Mouse (Mus musculus): ENCODE results near the gene Rin1. TPM values are rescaled to one million over a fixed set of nuclear protein-coding genes. Genes with fewer than 3 reads are reported as not detected.

Gene Rin1
- polyA plus RNA-seq, 3 experiments from 2014 or later, result 0.19 TPM; not detected in 2

DNA sequence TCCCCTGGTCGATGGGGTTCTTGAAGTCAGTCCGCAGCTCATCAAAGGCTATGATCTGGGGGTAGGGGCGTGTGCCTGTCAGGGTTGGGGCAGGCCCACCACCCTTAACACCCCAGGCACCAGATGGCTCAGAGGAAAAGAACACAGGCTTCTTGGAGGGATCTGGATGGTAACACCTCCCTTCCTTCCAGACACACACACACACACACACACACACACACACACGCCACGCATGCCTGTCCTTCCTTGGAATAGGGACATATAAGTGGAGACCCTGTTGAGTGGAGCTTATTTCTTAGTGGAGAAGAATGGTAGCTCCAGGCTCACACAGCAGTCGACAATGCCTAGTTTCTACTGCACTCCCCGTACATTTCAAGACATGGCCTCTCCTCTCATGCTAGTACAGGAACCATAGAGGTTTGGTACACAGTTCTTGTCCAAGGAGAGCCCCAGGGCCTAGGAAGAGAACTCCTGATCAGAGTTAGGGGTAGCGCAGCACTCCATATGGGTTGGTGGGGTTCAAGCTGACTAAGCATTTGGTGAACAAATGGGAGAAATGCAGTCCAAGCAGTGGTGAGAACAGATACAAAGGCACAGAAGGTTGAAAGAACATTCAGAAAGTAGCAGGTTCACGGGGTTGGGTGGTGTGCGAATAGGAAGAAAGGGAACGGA, 44.6 kb downstream of the Rin1 start:
- no peak for ATAC-seq

DNA sequence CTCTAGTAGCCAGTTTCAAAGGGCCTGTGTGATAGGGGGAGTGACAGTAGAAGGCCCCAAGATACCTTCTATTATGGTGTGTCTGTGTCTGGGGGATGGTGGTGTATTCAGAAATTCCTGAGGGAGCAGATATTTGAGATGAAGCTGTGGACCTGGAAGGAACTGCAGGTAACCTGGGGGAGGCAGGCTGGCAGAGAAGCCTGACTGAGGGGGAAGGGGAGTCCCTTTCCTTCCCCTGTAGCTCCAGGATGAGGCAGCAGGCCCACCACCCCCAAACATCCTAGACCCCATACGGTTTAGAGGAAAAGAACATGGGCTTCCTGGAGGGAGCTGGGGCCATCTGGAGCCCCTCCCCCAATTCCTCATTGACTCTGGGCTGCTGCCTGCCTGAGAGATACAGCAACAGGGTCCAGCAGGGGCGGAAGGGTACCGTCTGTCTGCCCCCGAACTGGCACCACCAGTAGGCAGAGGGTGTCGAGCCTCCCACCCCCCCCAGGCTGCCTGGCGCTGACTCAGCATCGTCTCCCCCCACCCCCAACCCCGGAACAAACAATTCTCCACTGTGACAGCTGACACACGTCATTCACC, 45.7 kb downstream of the Rin1 start:
- ATAC-seq, result no peak

DNA sequence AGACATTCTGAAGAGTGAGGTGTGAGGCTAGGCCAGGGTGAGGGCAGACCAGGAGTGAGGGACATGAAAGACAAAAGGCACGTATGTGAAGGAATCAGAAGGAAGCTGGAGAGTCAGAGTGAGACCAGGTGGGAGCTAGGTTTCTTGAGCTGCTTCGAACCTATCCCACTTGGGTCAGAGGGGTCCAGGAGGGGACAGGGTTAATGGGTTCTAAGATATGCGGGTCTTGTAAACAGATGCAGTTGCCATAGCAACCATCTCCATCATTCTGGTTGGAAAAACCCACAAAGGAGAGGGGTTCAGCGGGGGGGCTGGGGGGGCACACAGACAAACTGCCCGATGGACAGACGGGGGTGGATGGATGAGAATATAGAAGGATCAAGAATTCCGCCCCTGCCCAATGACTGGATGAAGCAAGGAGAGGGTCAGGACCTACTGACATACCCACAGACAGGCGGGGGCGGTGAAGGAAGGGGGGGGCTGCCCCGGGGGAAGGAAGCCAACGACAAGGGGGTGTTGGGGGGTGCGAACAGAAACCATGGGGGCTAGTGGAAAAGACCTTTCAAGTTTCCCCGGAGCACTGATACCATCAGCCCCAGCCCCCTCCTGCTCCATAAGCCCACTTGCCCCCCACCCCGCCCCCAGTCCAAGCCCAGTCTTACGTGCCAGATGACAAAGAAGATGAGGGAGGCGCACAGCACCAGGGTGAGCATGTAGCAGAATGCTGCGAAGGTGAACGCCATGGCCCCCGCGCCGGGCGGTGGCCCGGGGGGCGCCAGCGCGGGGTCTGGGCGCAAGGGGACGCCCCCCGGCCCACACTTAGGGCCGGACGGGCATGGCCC, 47.5 kb downstream of the Rin1 start:
- no peak for ATAC-seq

DNA sequence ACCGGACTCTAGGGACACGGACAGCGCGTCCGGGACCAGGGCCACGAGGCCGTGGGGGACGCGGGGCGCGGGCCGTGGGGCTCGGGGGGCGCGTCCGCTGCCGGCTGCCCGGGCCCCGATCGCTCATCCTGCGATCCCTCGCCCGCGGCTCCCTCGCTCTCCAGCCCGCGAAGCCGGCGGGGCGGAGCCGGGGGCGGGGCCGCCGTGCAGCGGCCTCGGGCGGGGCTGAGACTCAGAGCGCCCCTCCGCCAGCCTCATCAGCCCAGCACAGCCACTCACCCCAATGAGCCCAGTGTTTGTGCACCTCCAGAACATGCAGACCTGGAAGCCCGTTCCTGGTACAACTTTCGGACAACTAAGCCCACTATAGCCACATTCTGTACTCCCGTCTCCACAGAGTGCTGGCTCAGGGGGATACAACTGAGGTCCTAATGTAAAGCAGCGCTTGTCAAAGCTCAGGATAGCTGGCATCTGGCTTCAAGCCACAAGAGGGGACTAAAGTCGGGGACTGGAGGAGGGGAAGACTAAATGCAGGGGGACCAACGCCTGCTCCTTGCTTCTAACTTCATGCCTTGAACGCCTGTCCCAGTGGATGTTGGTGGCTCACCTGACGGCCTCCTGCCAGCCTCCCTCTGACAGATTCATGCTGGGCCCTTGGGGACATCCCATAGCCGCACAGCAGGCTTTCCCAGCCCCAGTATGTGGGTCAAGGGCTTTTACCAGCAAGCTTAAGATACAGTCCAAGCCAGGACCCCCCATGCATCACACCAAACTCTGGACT, 48.3 kb downstream of the Rin1 start, which contains the start of gene Cnih2:
TSS of gene Cnih2 (minus strand) at position 159 of the 781 bp plus-strand sequence.
- ATAC-seq, result no peak

DNA sequence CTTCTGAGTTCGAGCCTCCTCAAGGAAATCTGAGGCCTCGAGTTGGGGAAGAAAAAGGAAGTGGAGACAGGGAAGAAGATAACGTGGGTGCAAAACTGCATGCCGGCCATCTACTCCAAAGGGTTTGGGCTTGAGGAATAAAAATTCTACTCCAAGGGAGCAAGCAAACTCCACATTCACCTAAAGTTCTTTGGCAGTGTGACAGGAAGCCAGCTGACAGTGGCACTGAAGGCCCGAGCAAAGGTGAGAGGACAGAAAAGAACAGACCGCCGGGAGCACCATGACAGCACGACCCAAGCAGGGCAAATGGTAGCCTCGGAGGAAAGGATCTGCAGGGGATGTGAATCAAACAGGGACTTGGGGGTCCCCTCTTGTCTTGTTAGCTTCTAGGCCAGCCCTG, 55.8 kb downstream of the Rin1 start:
- no peak for ATAC-seq

Other genes starting within 250 kb of the Rin1 start
- gene Gm21992, start 238.9 kb upstream of the Rin1 start, polyA plus RNA-seq (2017; shearing (Covaris generic)), result 10 to 100 TPM; 32.0 to 43.4 (median 35.6) TPM
- 10 to 100 TPM; 18.8 to 43.7 (median 19.1) TPM for gene Rbm14, start 238.8 kb upstream of the Rin1 start, polyA plus RNA-seq (2017; shearing (Covaris generic))
- gene Ccs, start 211.1 kb upstream of the Rin1 start, polyA plus RNA-seq (2017; shearing (Covaris generic)), result 10 to 100 TPM; 47.2 to 94.6 (median 80.5) TPM
- gene Ccdc87, start 211.1 kb upstream of the Rin1 start, polyA plus RNA-seq (2017; shearing (Covaris generic)), result not detected
- gene Ctsf, start 195.4 kb upstream of the Rin1 start, polyA plus RNA-seq (2017; shearing (Covaris generic)), result 1 to 10 TPM in 2 of 3 experiments, not detected in 1; 2.2 to 5.0 TPM
- under 1 TPM in 1 of 3 experiments, not detected in 2; 0.36 TPM for gene Actn3, start 172.6 kb upstream of the Rin1 start, polyA plus RNA-seq (2017; shearing (Covaris generic))
- gene Zdhhc24, start 171.8 kb upstream of the Rin1 start, polyA plus RNA-seq (2017; shearing (Covaris generic)), result 1 to 10 TPM; 5.1 to 6.7 (median 6.7) TPM
- 1 to 10 TPM in 1 of 3 experiments, under 1 TPM in 1, not detected in 1; 0.41 to 1.0 TPM for gene Bbs1, start 143.9 kb upstream of the Rin1 start, polyA plus RNA-seq (2017; shearing (Covaris generic))
- gene Dpp3, start 122.2 kb upstream of the Rin1 start, polyA plus RNA-seq (2017; shearing (Covaris generic)), result 10 to 100 TPM; 45.9 to 56.8 (median 47.7) TPM
- under 1 TPM in 1 of 3 experiments, not detected in 2; 0.39 TPM for gene Peli3, start 107.4 kb upstream of the Rin1 start, polyA plus RNA-seq (2017; shearing (Covaris generic))
- gene Mrpl11, start 88.3 kb upstream of the Rin1 start, polyA plus RNA-seq (2017; shearing (Covaris generic)), result 10 to 100 TPM; 76.1 to 89.6 (median 87.7) TPM
- 1 to 10 TPM in 2 of 3 experiments, under 1 TPM in 1; 0.60 to 1.9 (median 1.4) TPM for gene Npas4, start 60.2 kb upstream of the Rin1 start, polyA plus RNA-seq (2017; shearing (Covaris generic))
- 1 to 10 TPM in 2 of 3 experiments, under 1 TPM in 1; 0.20 to 2.4 (median 1.7) TPM for gene Slc29a2, start 26.6 kb upstream of the Rin1 start, polyA plus RNA-seq (2017; shearing (Covaris generic))
- 10 to 100 TPM; 10.3 to 12.5 (median 10.4) TPM for gene B4gat1, start 11.7 kb upstream of the Rin1 start, polyA plus RNA-seq (2017; shearing (Covaris generic))
- under 1 TPM; 0.41 to 0.81 (median 0.44) TPM for gene AC124502.3, start 11.6 kb upstream of the Rin1 start, polyA plus RNA-seq (2017; shearing (Covaris generic))
- 100 to 1,000 TPM in 2 of 3 experiments, 10 to 100 TPM in 1; 98.2 to 118 (median 109) TPM for gene Brms1, start 9.1 kb upstream of the Rin1 start, polyA plus RNA-seq (2017; shearing (Covaris generic))
- gene Cd248, start 17.6 kb downstream of the Rin1 start, polyA plus RNA-seq (2017; shearing (Covaris generic)), result not detected
- not detected for gene Tmem151a, start 35.0 kb downstream of the Rin1 start, polyA plus RNA-seq (2017; shearing (Covaris generic))
- gene Yif1a, start 38.1 kb downstream of the Rin1 start, polyA plus RNA-seq (2017; shearing (Covaris generic)), result 10 to 100 TPM; 45.7 to 65.4 (median 46.2) TPM
- gene Cnih2, start 48.0 kb downstream of the Rin1 start, polyA plus RNA-seq (2017; shearing (Covaris generic)), result under 1 TPM in 2 of 3 experiments, not detected in 1; 0.50 to 0.59 TPM
- gene Rab1b, start 56.6 kb downstream of the Rin1 start, polyA plus RNA-seq (2017; shearing (Covaris generic)), result 100 to 1,000 TPM in 2 of 3 experiments, 10 to 100 TPM in 1; 83.1 to 152 (median 102) TPM
- gene Klc2, start 68.1 kb downstream of the Rin1 start, polyA plus RNA-seq (2017; shearing (Covaris generic)), result 1 to 10 TPM; 4.4 to 5.0 (median 4.7) TPM
- 10 to 100 TPM; 11.8 to 19.8 (median 19.2) TPM for gene Pacs1, start 222.6 kb downstream of the Rin1 start, polyA plus RNA-seq (2017; shearing (Covaris generic))
- 100 to 1,000 TPM; 316 to 410 (median 348) TPM for gene Sf3b2, start 245.0 kb downstream of the Rin1 start, polyA plus RNA-seq (2017; shearing (Covaris generic))
- gene Gal3st3, start 247.8 kb downstream of the Rin1 start, polyA plus RNA-seq (2017; shearing (Covaris generic)), result under 1 TPM in 1 of 3 experiments, not detected in 2; 0.15 TPM

All from inflammation-experienced regulatory T-cells, adult 6 months (primary cell).